Mouse (Mus musculus): ENCODE measurements at regions not wholly inside any gene's neighbourhood (a gene's known extent, or its start where the extent isn't known, plus 50 kb on each side); places are given as distances from the start of the nearest gene placed in this dataset.
A peak's percentile ranks its signal among the peaks of the same experiment; 100 is the strongest.

DNA sequence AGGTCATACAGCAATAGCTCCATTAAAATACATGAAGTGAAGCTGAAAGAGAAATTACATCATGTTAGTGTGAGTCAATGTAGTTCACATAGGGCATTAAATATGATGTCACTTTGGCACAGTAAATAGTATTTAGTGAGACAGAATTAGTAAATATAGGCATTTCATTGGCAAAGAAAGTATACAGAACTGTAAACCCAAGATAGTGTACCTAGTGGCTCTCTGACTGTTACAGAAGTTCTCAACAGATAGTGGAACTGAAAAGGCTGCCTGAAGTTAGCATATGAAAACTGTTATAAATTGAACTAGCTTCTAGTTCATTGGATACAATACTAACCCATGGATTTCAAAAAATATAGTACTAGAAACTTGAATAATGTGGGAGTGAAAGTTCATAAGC lies 1642.1 kb upstream of the Cdh6 start:
- H3K4me3 ChIP-seq (ENCODE audit: control insufficient read depth in 1 of 2, insufficient read depth in 1 of 2, low read depth in 2 of 2, low read length in 2 of 2), result peak overlapping the region in 1 of 2 experiments; percentile 60; a peak in 2 of 4 replicates
- H3K4me1 ChIP-seq (ENCODE audit: control insufficient read depth in 1 of 2, insufficient read depth in 2 of 2, low read length in 2 of 2), result peaks cover 0 to 11% of the 10 kb centered on the region in 2 experiments; a peak in 2 of 4 replicates
- no peak overlapping the region for H3K27ac ChIP-seq (ENCODE audit: control insufficient read depth, low read depth, low read length)
- H3K9ac ChIP-seq (ENCODE audit: control insufficient read depth, low read depth, low read length, poor library complexity, severe bottlenecking), result peak overlapping the region; percentile 22; the same call in 1 of the 2 replicates
- peaks cover 0 to 3% of the 10 kb centered on the region in 2 experiments; a peak in 1 of 4 replicates for H3K36me3 ChIP-seq (ENCODE audit: control insufficient read depth in 1 of 2, insufficient read depth in 2 of 2, low read length in 2 of 2)
- TF ChIP-seq MXI1 (IDR thresholded peaks at IDR 0.05; ENCODE audit: low read depth, low read length) (no peak), TAL1 (IDR thresholded peaks at IDR 0.05; ENCODE audit: low read length) (peak; percentile 23; the same call in 1 of the 2 replicates), MYB (IDR thresholded peaks at IDR 0.05; ENCODE audit: low read depth, low read length) (no peak; the same call in 1 of the 2 replicates), JUND (IDR thresholded peaks at IDR 0.05; ENCODE audit: low read depth, low read length) (no peak), ETS1 (IDR thresholded peaks at IDR 0.05; ENCODE audit: low read depth, low read length) (peak; percentile 88), KAT2A (conservative IDR thresholded peaks at IDR 0.05; ENCODE audit: low read depth, low read length) (no peak; the same call in 1 of the 2 replicates), MAX (IDR thresholded peaks at IDR 0.05; ENCODE audit: low read length) (no peak), MEF2A (IDR thresholded peaks at IDR 0.05; ENCODE audit: extremely low read depth, insufficient replicate concordance, low read depth, low read length, poor library complexity, severe bottlenecking) (no peak), RCOR1 (IDR thresholded peaks at IDR 0.05; ENCODE audit: low read depth, low read length) (0 out of 2 replicates have a peak, but pooled peaks have one; percentile 8), BHLHE40 (IDR thresholded peaks at IDR 0.05; ENCODE audit: borderline replicate concordance, low read depth, low read length) (no peak), SMC3 (IDR thresholded peaks at IDR 0.05; ENCODE audit: low read depth, low read length) (no peak), USF2 (IDR thresholded peaks at IDR 0.05; ENCODE audit: borderline replicate concordance in 1 of 2, insufficient read depth in 1 of 2, low read depth in 1 of 2, low read length in 2 of 2) (no peak), GATA1 (IDR thresholded peaks at IDR 0.05; ENCODE audit: low read depth, low read length) (peak; percentile 35; the same call in 1 of the 2 replicates), NELFE (IDR thresholded peaks at IDR 0.05; ENCODE audit: low read depth, low read length) (no peak), MAZ (IDR thresholded peaks at IDR 0.05; ENCODE audit: low read depth, low read length) (no peak), TCF12 (IDR thresholded peaks at IDR 0.05; ENCODE audit: low read depth, low read length) (peak; percentile 60; the same call in 1 of the 2 replicates), ELF1 (IDR thresholded peaks at IDR 0.05; ENCODE audit: low read depth, low read length) (no peak), ZKSCAN1 (IDR thresholded peaks at IDR 0.05; ENCODE audit: low read depth, low read length) (no peak), MYC (IDR thresholded peaks at IDR 0.05; ENCODE audit: low read depth, low read length) (no peak; the same call in 1 of the 2 replicates), EP300 (IDR thresholded peaks at IDR 0.05; ENCODE audit: low read depth in 1 of 2, low read length in 2 of 2) (peak; percentile 73 to 78), RAD21 (IDR thresholded peaks at IDR 0.05; ENCODE audit: low read depth, low read length) (no peak; the same call in 1 of the 2 replicates), UBTF (IDR thresholded peaks at IDR 0.05; ENCODE audit: borderline replicate concordance, insufficient read depth, low read depth, low read length) (no peak), CHD2 (IDR thresholded peaks at IDR 0.05; ENCODE audit: low read length) (no peak), MAFK (IDR thresholded peaks at IDR 0.05; ENCODE audit: borderline replicate concordance, low read depth, low read length) (no peak), ZNF384 (IDR thresholded peaks at IDR 0.05; ENCODE audit: low read depth, low read length) (no peak), HCFC1 (IDR thresholded peaks at IDR 0.05; ENCODE audit: low read depth, low read length) (0 out of 2 replicates have a peak, but pooled peaks have one; percentile 13), CHD1 (IDR thresholded peaks at IDR 0.05; ENCODE audit: low read depth, low read length) (no peak), CTCF (IDR thresholded peaks at IDR 0.05 in 2 of 3, conservative IDR thresholded peaks at IDR 0.05 in 1 of 3; ENCODE audit: control insufficient read depth in 1 of 3, insufficient read depth in 1 of 3, low read depth in 2 of 3, low read length in 3 of 3, poor library complexity in 1 of 3, severe bottlenecking in 1 of 3) (no peak), ZMIZ1 (IDR thresholded peaks at IDR 0.05; ENCODE audit: low read depth, low read length) (no peak), E2F4 (IDR thresholded peaks at IDR 0.05; ENCODE audit: borderline replicate concordance, low read depth, low read length) (no peak), NRF1 (IDR thresholded peaks at IDR 0.05; ENCODE audit: insufficient read depth, low read depth, low read length, poor library complexity, severe bottlenecking) (no peak), SIN3A (IDR thresholded peaks at IDR 0.05; ENCODE audit: low read length) (0 out of 2 replicates have a peak, but pooled peaks have one; percentile 14), TBP (IDR thresholded peaks at IDR 0.05; ENCODE audit: low read depth, low read length) (no peak)
- H3K9me3 ChIP-seq (replicated peaks; ENCODE audit: insufficient read depth, low read length), result no peaks in the 10 kb centered on the region
- peak; percentile 55 for DNase-seq (ENCODE audit: low read depth, low spot score)
- no peaks in the 10 kb centered on the region for H3K27me3 ChIP-seq (ENCODE audit: control insufficient read depth in 1 of 2, insufficient read depth in 2 of 2, low read length in 2 of 2)
- H3K79me2 ChIP-seq (ENCODE audit: control insufficient read depth, insufficient read depth, low read length, poor library complexity), result no peaks in the 10 kb centered on the region
